Mouse (Mus musculus) megakaryocyte, embryonic 14.5 days (primary cell): Measurements from ENCODE around the gene Cdh5.

Experiments
- FLI1 ChIP-seq: IDR thresholded peaks from 2 replicates; pipeline ENCODE4 v1.6.1; 2012; ENCODE audit warnings: low read length, inconsistent platforms, mixed read lengths
- GATA1 ChIP-seq: IDR thresholded peaks from 3 replicates; pipeline ENCODE4 v1.6.1; 2012; ENCODE audit warnings: mixed read lengths, low read length, inconsistent platforms, borderline replicate concordance

DNA sequence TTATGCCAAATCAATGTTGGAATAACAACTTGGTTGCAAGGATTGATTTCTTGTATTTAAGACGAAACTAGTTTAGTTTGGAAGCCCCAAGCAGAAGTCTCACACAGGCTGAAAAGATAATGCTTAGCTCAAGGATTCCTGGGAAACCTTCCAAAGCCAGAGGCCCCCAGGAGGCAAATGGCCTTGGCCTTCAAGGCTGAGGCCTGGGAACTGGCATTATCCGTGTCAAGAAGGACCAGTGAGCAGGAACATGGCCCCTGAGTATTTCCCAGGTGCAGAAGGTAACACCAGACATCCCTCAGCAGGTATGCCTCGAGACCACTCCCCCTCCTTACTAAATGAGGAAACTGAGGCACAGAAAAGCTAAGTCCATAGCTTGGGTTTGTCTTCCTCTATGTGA lies 12.5 kb upstream of the Cdh5 start:
- no peak for TF ChIP-seq GATA1
- no peak for TF ChIP-seq FLI1
